Mouse (Mus musculus) MN1 (cell line): ENCODE measurements around the gene Selenom.
A peak's percentile ranks its signal among the peaks of the same experiment; 100 is the strongest.

Experiments
- DNase-seq: peaks from one replicate; pipeline ENCODE4 v3.0.0-alpha.2; 2016; ENCODE audit warnings: low spot score

Selenom gene

DNA sequence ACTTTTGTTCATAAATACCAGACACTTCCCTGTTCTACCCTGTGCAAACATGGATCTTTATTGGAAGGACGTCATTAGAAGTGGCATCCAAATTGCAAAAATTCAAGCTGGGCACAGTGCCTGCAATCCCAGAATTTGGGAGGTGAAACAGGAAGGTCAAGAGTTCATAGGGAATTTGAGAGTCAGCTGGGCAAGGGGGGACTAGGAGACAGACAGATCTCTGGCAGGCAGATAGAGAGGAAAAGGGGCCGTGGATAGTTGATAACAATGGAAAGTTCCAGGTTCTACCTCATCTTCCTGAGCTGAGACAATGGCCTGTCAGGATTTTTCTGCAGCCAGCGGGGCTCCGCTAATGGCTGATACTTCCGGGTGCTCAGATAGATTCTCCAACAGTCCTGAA lies 35.3 kb downstream of the Selenom start:
- DNase-seq, result no peak

DNA sequence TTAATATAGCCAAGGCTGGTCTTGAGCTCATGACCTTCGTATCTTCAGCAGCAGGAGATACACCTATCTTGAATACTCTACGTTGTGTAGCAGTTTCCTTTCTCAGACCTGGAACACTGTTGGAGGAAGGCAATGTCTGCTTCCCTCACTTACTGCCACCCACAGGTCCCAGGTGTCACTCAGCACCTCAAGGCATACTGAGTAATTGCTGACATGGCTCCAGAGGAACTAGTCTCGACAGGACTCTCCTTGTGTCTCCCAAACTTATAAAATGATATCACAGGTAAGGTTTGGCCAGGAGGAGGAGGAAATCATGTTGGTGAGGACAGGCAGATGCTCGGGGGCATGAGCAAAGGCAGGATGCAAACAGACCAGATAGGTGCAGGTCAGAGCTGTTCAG lies 40.5 kb downstream of the Selenom start:
- DNase-seq, result no peak

DNA sequence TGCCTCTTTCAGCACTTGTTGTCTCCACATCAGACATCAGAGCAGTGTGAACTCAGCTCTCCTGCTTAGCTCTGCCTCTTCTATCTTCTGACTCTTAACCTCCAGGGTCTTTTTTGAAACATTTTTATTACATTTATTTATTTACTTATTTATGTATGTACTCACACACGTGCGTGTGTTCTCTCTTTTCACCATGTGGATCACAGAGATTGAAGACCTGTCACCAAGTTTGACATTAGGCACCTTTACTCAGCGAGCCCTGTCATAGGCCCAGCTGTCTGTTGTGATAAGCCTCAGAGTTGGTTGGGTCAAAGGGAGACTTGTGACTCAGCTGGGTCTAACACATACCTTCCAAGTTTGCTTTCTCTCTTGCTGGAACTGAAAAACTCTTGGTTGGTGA lies 43.4 kb downstream of the Selenom start:
- DNase-seq, result no peak

DNA sequence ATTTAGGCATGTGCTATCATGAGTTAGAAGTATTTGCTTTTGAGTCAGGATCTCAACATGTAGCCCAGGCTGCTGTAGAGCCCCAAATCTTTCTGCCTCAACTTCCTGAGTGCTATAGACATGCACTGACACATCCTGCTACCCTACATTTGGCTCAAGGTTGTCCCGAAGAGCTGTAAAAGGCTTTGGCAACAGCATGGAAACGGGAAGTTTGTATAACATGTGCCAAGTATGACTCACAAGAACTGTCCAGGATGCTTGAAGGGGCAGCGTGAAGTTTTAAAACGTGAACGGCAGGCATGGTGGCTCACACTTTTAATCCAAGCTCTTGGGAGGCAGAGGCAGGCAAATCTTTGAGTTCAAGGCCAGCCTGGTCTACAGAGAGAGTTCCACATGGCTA lies 45.7 kb downstream of the Selenom start:
- peak; percentile 45 for DNase-seq

DNA sequence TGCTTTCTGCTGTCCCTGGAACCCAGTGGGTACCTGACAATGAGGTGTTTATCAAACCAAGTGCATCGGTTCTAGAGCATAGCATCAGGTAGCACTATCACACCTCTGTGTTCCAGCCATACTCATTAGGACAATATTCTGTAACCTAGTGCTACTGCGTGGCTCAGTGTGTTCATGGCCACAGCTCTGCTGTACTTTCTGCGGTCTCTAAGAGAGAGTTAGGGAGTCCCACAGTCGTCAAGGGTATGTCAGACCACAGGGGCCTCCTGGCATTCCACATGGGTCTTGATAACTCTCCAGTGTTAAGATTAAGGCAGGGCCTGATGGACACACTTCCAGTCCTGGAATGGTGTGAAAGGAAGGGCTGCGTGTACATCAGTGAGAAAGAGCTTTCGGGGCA lies 49.4 kb downstream of the Selenom start:
- DNase-seq, result no peak

DNA sequence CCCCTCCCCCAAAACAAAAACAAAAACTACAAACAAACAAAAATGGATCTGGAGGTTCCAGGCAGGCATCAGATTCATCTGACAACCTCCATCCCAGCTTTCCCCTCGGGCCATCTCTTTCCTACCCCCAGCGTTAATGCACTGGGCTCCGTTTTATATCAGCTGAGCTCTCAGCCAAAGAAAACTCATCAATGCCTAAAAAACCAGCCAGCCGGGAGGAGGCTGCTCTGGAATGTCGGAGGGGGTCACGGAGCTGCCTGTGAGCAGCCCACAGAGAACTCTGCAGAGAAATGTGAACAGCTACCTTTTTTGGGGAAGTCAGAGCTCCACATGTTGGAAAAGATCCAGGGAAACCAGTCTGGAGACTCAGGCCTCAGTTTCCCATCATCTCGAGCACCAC lies 50.0 kb downstream of the Selenom start:
- DNase-seq, result no peak

DNA sequence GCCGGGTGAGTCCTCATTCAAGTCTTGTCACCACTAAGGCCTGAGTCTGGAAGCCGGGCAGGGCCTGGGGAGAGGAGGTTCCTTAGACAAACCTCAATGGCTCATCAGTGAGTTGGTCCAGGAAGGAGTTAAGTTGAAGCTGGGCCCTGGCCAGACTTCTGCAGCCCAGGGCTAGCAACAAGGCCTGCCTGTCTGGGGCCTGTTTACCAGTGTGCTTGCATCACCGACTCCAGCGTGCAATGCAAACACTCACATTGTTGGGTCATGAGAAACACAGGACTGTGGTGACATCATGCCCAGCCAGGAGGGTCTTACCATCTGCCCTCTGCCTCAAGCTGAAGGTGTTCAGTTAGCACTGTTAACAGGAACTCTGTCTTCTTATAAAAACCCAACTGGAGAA lies 51.5 kb downstream of the Selenom start:
- peak; percentile 54 for DNase-seq
